Mouse (Mus musculus): Measurements from ENCODE around the gene Vmn1r86. TPM values are rescaled to one million over a fixed set of nuclear protein-coding genes. Genes with fewer than 3 reads are reported as not detected.
"Not testable (repeated sequence)": the region's sequence is repeated elsewhere in the genome, so short reads cannot be mapped to it uniquely, and the experiment has no call there.

Vmn1r86 gene
- total and polyA plus RNA-seq, 3 experiments, result not detected

DNA sequence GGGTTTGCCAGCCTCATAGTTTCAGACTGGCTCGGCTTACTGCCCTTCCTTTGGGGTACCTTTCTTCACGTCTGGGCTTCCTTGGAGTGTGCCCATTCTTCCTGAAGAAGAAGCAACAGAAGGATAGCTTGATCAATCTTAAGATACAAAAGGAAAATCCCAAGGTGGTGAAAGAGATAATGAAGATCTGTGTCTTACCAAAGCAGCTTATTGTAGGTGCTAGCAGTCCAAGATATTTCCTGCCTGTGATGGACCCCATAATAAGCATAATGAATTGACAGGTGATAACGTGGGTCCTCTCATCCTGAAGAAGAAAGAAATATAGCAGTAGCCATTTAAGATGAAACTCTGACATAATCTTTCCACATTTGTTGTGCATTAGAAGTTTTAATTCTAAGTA lies 24.6 kb downstream of the Vmn1r86 start, which contains the start of gene Vmn1r85:
Vmn1r85 (minus strand) TSS at position 101 of the 400 bp plus-strand sequence.
- Histone ChIP-seq H3K4me2 (ENCODE audit: insufficient read depth, low read depth, poor library complexity, severe bottlenecking) (no peak within 1 kb of the TSS), H3K9me3 (replicated peaks; ENCODE audit: low read length) (no peaks in the 10 kb centered on the region), H3K4me3 (replicated peaks in 1 of 3; ENCODE audit: low read depth in 2 of 3, low read length in 2 of 3, poor library complexity in 1 of 3) (no peak within 1 kb of the TSS), H3K79me2 (replicated peaks; ENCODE audit: control insufficient read depth, extremely low read depth, insufficient read depth, poor library complexity, severe bottlenecking) (no peaks in the 10 kb centered on the region), H3K9ac (ENCODE audit: insufficient read depth, low read depth) (no peak within 1 kb of the TSS), H3K27ac (ENCODE audit: insufficient read depth, low read depth) (no peak within 1 kb of the TSS), H3K27me3 (replicated peaks) (peaks cover 49% of the 10 kb centered on the region), H3K4me1 (ENCODE audit: control insufficient read depth in 1 of 2, insufficient read depth in 2 of 2) (no peaks in the 10 kb centered on the region), H3K36me3 (replicated peaks in 1 of 2; ENCODE audit: control insufficient read depth in 1 of 2, insufficient read depth in 1 of 2, low read length in 1 of 2) (no peaks in the 10 kb centered on the region)
- DNase-seq (ENCODE audit: extremely low read depth), result no peak
- dilution Hi-C loops (cut with MboI; ENCODE audit: extremely low pct_ligation_motif_present, extremely low pct_unique_long_range_greater_than_20kb, low sequenced_read_pairs), result no loop called here
- in situ Hi-C loops (cut with MboI; ENCODE audit: low pct_ligation_motif_present, low pct_unique_long_range_greater_than_20kb, low sequenced_read_pairs), result no loop called here
- TF ChIP-seq CHD2 (IDR thresholded peaks at IDR 0.05; ENCODE audit: low read length) (no peak), GABPA (IDR thresholded peaks at IDR 0.05; ENCODE audit: insufficient replicate concordance, low read depth, low read length) (no peak), ZMIZ1 (IDR thresholded peaks at IDR 0.05; ENCODE audit: low read depth, low read length) (no peak)

DNA sequence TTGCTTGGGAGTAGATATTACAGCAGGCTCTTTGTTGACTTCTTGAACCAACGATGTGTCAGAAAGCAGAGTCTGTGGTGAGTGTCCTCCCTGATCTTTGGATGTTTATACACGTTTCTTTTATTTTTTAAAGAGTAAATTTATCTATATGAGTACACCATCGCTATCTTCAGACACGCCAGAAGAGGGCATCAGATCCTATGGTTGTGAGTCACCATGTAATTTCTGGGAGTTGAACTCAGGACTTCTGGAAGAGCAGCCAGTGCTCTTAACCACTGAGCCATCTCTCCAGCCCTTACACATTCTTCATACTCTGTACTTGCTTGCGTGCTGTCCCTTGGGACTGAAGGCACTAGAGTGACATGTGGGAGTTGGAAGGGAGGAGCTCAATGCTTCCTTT lies 47.4 kb downstream of the Vmn1r86 start:
- in situ Hi-C loops (cut with MboI; ENCODE audit: low pct_ligation_motif_present, low pct_unique_long_range_greater_than_20kb, low sequenced_read_pairs), result loop anchor here (25.0 kb wide), 2 partner anchors 215 to 1240 kb away; partner anchors contain the start of genes Lig1 and Zswim9
- H3K27me3 ChIP-seq (replicated peaks), result peaks cover 56% of the 10 kb centered on the region
- H3K4me3 ChIP-seq (replicated peaks in 1 of 3; ENCODE audit: low read depth in 2 of 3, low read length in 2 of 3, poor library complexity in 1 of 3), result no peak overlapping the region
- dilution Hi-C loops (cut with MboI; ENCODE audit: extremely low pct_ligation_motif_present, extremely low pct_unique_long_range_greater_than_20kb, low sequenced_read_pairs), result no loop called here
- no peaks in the 10 kb centered on the region for H3K4me1 ChIP-seq (ENCODE audit: control insufficient read depth in 1 of 2, insufficient read depth in 2 of 2)
- no peak overlapping the region for H3K4me2 ChIP-seq (ENCODE audit: insufficient read depth, low read depth, poor library complexity, severe bottlenecking)
- no peaks in the 10 kb centered on the region for H3K79me2 ChIP-seq (replicated peaks; ENCODE audit: control insufficient read depth, extremely low read depth, insufficient read depth, poor library complexity, severe bottlenecking)
- no peak overlapping the region for H3K9ac ChIP-seq (ENCODE audit: insufficient read depth, low read depth)
- no peak for DNase-seq (ENCODE audit: extremely low read depth)
- H3K9me3 ChIP-seq (replicated peaks; ENCODE audit: low read length), result peaks cover 8% of the 10 kb centered on the region
- no peaks in the 10 kb centered on the region for H3K36me3 ChIP-seq (replicated peaks in 1 of 2; ENCODE audit: control insufficient read depth in 1 of 2, insufficient read depth in 1 of 2, low read length in 1 of 2)
- no peak overlapping the region for H3K27ac ChIP-seq (ENCODE audit: insufficient read depth, low read depth)
- TF ChIP-seq ZNF384 (IDR thresholded peaks at IDR 0.05; ENCODE audit: low read depth, low read length), result no peak
- peak in 1 of 2 experiments; percentile 40; a peak in 2 of 4 replicates for TF ChIP-seq CTCF (conservative IDR thresholded peaks at IDR 0.05 in 1 of 2, IDR thresholded peaks at IDR 0.05 in 1 of 2; ENCODE audit: low read depth in 2 of 2, low read length in 2 of 2)
- no peak for TF ChIP-seq EP300 (IDR thresholded peaks at IDR 0.05; ENCODE audit: low read length)
- TF ChIP-seq SMC3 (IDR thresholded peaks at IDR 0.05; ENCODE audit: low read depth, low read length), result peak; percentile 21; the same call in 1 of the 2 replicates
- TF ChIP-seq RAD21 (IDR thresholded peaks at IDR 0.05; ENCODE audit: low read depth, low read length), result peak; percentile 36
- no peak for TF ChIP-seq KAT2A (IDR thresholded peaks at IDR 0.05; ENCODE audit: insufficient replicate concordance, low read length)

DNA sequence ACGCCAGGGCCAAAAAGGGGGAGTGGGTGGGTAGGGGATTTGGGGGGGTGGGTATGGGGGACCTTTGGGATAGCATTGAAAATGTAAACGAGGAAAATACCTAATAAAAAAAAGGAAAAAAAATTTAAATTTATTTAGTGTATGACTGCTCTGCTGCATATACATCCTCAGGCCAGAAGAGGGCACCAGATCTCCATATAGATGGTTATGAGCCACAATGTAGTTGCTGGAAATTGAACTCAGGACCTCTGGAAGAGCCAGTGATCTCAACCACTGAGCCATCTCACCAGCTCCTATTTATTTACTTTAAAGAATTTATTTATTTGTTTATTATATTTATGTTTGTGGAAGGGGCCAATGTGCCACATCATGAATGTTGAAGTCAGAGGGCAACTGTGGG lies 56.3 kb downstream of the Vmn1r86 start:
- in situ Hi-C loops (cut with MboI; ENCODE audit: low pct_ligation_motif_present, low pct_unique_long_range_greater_than_20kb, low sequenced_read_pairs), result loop anchor here (25.0 kb wide), 2 partner anchors 224 to 1249 kb away; partner anchors contain the start of genes Lig1 and Zswim9
- dilution Hi-C loops (cut with MboI; ENCODE audit: extremely low pct_ligation_motif_present, extremely low pct_unique_long_range_greater_than_20kb, low sequenced_read_pairs); H3K4me2 ChIP-seq (ENCODE audit: insufficient read depth, low read depth, poor library complexity, severe bottlenecking): not testable (repeated sequence)

More for the DNA sequence above, 56.3 kb downstream of the Vmn1r86 start:
- not testable (repeated sequence) for H3K4me1 ChIP-seq (ENCODE audit: control insufficient read depth in 1 of 2, insufficient read depth in 2 of 2); H3K79me2 ChIP-seq (replicated peaks; ENCODE audit: control insufficient read depth, extremely low read depth, insufficient read depth, poor library complexity, severe bottlenecking); H3K4me3 ChIP-seq (replicated peaks in 1 of 3; ENCODE audit: low read depth in 2 of 3, low read length in 2 of 3, poor library complexity in 1 of 3); H3K36me3 ChIP-seq (replicated peaks in 1 of 2; ENCODE audit: control insufficient read depth in 1 of 2, insufficient read depth in 1 of 2, low read length in 1 of 2); H3K9ac ChIP-seq (ENCODE audit: insufficient read depth, low read depth); H3K27ac ChIP-seq (ENCODE audit: insufficient read depth, low read depth)
- Histone ChIP-seq H3K27me3 (replicated peaks) (peaks cover 25% of the 10 kb centered on the region), H3K9me3 (replicated peaks; ENCODE audit: low read length) (peaks cover 13% of the 10 kb centered on the region)
- TF ChIP-seq CTCF (conservative IDR thresholded peaks at IDR 0.05 in 1 of 2, IDR thresholded peaks at IDR 0.05 in 1 of 2; ENCODE audit: low read depth in 2 of 2, low read length in 2 of 2) (peak; percentile 38 to 67; a peak in 3 of 4 replicates), RAD21 (IDR thresholded peaks at IDR 0.05; ENCODE audit: low read depth, low read length) (peak; percentile 72), SMC3 (IDR thresholded peaks at IDR 0.05; ENCODE audit: low read depth, low read length) (peak; percentile 40)
- peak; percentile 29 for DNase-seq (ENCODE audit: extremely low read depth)
